Mouse (Mus musculus): ENCODE data around the gene Cryl1.

Cryl1 gene

DNA sequence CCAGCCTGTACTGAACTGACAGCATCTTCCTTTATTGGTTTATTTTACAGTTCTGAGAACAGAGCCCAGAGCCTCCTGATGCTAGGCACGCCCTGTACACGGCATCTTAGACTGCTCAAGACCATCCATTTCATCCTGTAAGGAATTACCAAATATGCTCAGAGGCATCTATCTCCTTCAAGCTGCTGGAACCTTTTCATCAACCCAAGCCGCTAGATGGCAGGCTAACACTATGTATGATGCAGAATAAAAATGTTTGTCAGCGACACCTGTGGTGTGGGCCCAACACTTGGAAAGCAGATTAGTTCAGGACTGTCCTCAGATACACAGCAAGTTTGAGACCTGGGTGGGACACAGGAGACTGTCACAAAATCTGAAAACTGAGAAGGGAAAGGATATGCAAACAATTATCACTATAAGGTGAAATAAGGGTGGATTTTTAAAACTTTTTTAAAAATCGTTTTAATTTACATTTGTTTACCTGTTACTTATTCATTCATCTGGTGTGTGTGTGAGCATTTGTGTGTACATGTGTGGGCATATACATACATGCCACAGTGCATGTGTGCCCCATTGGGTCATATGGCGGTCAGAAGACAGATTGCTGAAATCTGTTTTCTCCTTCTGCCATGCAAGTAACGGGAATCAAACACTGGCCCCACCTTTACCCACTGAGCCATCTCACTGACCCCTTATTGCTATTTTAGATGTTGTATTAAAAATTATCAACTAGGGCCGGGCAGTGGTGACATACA is 25.8 kb downstream of the Cryl1 start:
- no peak for DNase-seq (ENCODE audit: low spot score)

DNA sequence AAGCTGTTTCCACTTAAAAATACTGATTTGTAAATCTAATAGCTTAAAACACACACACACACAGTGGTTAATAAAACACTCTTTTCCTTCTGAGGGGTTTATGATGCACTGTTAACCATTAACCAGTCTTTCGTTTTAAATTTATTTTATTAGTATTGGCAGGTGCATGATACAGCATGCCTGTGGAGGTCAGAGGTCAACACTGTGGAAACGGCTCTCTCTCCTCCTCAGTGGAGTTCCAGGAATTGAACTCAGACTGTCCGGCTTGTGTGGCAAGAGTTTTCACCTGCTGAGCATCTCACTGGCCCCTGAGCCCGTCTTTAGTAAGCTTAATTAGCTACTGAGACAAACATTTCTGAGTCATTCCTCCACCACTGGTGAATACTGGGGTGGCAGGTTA is 31.0 kb downstream of the Cryl1 start:
- no peak for DNase-seq (ENCODE audit: low spot score)

DNA sequence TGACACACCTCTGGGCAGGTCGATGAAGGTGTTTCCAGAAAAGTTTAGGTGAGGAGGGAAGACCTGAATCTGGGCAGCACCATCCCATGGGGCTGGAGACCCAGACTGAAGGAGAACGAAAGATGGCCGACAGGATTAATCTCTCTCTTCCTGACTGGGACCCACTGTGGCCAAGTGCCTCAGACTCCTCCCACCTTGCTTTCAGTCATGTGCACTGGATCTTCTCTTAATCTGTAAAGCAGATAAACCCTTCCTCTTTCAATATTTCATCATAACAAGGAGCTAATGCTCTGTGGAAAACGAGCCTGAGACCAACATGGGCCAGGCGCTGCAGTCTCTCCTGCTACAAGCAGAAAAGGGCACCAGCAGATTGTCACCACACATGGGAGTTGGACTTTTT is 31.6 kb downstream of the Cryl1 start:
- DNase-seq (ENCODE audit: low spot score) = no peak

DNA sequence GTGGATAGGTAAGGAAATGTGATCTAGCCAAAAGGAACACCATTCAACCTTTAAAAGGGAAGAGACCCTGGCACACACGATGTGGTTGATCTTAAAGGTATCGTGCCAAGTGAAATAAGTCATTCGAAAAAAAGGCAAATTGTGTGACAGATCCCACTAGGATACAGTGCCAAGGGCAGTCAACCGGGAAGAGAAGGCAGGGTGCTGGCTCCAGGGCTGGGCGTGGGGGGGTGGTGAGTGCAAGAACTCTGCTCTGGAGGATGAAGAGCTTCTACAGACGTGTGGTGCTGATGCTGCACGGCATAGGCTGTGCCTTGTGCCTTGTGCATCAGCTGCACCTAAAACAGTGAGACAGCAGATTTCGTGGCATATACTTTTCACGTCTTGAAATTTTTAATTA is 33.0 kb downstream of the Cryl1 start:
- DNase-seq (ENCODE audit: low spot score) = no peak

DNA sequence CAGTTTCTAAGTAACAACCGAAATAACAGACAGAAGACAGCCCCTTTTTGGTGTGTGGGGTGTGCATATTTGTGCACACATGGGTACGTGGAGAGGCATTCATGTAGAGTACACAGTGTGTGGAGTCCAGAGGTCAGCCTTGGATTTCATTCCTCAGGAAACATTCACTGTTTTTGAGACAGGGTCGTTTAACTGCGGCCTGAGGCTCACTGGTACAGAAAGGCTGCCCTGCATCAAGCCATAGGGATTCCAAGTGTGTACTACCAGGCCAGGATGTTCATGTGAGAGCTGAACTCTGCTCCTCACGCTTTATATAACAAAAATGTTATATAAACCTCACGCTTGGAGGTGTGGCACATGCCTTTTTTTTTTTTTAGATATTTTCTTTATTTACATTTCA is 34.5 kb downstream of the Cryl1 start:
- DNase-seq (ENCODE audit: low spot score) = no peak

DNA sequence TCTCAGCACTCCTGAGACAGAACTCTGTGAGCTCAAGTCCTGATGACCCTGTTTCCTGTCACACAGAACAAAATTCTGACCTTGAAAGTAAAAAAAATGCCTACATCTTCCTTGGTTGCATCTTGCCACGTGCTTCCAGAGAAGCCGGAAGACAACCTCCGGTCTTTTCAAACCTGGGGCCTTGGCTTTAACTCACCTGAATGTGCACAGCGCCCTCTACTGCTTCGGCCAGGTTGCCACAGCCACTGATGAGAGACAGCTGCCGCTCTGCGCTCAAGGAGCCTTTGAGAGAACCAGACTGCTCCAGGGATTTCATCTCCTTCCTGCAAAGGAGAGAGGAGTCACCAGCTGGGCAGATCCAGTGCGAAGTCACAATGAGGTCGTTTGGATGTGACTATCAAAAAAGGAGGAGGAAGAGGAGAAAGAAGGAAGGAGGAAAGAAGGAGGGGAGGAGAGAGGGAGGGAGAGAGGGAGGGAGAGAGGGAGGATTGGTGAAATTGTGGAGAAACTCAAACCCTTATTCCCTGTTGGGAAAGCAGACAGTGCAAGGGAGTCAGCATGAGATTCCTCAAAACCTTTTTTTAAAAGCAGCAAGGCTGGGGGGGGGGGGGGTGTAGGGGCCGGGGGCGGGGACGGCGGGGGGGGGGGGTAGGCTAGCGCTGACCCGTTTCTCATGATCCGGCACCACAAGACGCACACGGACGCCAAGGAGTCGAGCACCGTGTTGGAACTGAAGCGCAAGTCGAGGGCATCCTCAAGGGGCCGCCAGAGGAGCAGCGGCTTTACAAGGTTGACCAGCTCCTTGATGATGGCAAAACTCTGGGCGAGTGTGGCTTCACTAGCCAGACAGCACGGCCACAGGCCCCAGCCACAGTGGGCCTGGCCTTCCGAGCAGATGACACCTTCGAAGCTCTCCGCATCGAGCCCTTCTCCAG is 35.3 kb downstream of the Cryl1 start:
- peak; percentile 85 for DNase-seq (ENCODE audit: low spot score)

DNA sequence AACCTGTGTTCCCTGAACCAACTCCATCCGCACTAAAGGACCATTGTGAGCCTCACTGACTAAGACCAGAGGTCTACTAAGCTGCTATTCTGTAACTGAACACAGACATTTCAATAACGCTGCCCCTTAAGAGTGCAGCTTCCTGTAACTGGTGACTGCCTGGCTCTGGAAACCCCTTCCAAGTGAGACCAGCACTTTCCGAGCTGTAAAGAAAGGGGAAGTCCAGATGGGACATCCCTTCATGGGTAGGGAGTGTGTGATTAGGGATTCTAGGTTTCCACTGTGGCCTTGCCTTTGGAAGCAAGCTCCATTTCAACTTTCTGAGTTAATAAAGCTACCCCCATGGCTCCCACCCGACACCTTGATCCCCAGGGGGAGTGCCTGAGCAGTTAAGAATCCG is 41.3 kb downstream of the Cryl1 start:
- DNase-seq (ENCODE audit: low spot score) = no peak

DNA sequence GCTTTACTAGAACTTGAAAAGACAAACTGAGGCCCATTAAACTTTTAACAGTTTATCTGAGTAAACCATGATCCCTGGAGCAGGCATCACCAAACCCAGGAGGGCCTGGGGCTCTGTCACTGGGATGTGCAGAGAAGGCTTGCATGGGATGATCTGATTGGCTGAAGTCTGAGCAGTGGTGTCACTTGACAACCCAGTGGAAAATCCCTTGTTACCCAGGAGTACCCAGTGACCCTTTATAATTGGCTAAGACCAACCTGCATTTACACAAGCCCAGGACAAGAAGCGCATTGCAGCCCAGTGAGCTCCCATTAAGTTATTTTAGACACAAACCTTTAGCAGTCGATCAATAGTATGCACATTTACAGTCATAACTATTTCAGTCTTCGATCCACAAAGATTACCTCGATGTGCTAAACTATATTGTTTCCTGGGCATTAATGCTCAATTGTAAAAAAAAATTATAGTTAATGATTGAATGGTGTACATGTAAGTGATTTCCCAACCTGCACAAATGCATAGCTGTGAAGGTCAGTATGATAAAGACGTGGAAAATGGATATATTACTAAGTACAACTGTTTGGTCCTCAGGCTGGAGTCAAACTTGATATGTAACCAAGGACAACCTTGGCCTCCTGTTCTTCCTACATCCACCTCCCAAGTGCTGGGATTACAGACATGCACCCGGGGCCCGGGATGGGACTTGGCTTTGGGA is 46.7 kb downstream of the Cryl1 start:
- DNase-seq (ENCODE audit: low spot score) = no peak

DNA sequence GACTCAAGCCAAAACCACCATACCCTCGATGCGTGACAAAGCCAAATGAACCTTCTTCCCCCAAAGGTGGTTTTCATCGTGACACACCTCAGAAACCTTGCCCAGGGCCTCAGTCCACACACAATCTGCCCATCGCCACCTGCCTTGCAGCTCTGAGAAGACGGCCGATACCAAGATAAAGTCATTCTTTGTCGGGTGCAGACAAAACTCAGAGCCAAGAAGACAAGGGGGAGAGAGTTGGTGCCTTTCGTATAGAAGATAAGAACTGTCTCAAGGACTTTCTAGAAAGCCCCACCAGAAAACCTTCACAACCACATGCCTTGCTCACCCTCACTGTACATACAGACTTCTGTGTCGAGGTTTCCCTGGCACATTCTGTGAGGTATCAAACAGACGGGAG is 48.4 kb downstream of the Cryl1 start:
- no peak for DNase-seq (ENCODE audit: low spot score)

DNA sequence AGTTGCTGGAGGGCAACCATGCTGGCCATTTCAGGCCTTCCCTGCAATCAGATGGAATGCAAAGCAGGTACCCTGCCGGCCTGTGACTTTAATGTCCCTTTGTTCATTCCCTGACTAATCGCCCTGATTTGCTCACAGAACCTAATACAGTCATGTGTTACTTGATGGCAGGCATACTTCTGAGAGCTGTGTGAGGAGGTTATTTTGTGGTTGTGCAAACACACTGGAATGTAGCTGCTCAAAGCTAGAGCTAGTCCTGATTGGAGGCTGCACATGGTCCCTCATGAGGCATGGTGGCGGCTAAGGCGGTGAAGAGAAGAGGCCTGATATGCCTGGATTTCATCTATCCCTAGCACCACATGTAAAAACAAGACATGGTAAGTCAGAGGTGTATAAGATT is 50.2 kb downstream of the Cryl1 start:
- DNase-seq (ENCODE audit: low spot score) = no peak

DNA sequence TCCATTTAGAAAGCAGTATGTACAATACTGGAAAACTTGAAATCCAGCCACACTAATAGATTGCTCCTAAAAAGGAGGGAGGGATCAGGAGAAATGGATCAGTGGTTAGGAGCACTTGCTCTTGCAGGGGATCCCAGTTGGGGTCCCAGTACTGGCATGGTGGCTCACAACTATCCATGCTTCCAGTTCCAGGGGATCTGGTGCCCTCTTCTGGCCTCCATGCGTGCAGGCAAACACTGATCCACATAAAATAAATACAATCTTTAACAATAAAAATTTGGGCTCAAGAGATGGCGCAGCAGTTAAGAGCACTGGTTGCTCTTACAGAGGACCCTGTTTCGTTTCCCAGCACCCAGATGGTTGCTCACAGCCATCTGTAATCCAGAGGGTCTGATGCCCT is 52.2 kb downstream of the Cryl1 start:
- DNase-seq (ENCODE audit: low spot score) = no peak

DNA sequence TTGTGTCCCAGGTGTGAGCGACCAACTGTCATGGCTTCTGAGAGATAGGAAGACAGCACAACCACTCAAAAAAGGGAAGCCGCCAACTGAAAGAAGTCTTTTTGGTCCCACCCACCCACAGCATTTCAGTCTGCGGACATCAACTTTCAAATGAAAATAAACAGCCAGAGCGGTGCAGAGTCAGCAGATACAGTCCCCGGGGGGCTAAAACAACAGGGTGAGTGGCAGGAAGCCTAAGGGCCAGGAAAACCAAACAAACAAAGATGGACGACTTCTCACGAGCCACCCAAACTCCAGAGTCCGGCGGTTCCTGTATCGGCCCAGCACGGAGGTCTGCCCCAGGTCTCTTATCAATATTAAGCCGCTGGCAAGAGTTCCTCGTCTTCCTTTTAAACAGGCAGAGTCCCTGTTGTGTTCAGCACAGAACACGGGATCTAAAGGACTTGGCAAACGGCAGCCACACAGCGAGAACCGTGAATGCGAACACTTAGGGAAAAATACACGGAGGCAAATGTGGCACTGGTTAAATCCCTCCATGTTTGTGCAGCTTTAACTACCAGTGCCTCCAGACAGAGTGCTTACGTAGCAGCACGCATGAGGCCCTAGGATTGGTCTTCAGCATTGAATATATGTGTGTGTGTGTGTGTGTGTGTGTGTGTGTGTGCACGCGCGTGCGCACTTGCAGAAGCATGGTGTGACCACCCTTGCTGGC is 53.4 kb downstream of the Cryl1 start:
- DNase-seq (ENCODE audit: low spot score) = no peak

DNA sequence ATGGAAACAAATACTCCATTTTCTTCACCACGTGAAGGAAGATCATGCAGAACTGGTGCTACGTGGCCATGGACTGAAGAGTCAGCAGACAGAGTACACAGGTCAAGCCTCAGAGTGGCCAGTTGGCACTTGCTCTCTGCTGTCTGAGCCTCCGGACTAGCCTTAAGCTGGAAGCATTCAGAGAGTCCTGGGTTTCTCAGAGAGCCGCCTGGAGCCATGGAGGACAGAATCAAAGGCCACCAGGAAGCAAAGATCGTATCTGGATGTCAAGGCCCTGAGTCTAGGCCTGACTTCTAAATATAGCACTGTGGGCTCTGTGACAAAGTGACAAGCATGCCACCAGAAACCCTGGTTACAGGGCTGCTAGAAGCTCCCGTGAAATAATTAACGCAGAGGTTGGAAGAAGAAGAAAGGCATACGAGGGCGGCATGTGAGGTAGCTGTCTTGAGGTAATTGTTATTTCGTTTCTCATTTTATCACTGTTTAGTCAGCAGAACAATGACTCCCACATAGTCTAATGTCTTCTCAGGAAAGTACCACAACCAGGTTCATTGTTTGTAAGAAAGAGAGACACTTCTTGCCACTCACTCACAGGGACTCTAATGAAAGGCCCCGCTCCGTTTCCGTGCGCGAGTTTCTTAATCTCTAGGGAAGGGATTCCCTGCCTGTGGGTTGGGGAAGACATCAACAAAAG is 55.1 kb downstream of the Cryl1 start:
- peak; percentile 52 for DNase-seq (ENCODE audit: low spot score)

DNA sequence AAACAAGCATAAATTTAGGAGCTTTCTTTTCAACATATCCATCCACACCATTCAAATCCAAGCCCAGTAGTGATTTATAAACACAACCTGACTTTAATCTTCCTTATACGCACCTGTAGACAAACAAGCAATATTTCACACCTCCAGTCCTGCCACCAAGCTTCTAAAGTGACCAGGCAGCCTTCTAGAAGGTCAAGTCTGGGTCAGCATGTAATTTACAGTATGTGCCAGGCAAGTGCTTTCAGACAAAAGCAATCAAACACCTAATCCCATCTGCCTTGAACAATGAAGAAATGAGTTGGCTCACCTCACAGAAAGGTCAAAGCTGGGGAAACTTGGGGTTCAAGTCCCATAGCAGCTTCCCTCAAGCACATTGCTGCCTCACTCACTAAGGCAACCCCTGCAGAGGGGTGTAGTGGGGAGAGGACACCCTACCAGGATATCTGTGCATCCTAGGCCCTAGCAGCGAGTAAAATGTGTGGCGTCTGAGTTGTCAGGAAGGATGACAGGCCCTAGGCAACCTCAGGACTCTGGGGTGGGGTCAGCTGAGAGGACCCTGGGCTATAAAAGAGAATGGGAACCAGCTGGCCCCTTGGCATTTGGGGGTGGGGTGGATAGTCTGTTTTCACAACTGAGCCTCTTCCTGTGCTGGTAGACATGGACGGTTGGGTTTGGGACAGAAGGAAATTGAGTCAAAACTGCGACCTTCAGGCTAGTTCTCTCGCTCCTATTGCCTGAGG is 55.8 kb downstream of the Cryl1 start:
- no peak for DNase-seq (ENCODE audit: low spot score)

DNA sequence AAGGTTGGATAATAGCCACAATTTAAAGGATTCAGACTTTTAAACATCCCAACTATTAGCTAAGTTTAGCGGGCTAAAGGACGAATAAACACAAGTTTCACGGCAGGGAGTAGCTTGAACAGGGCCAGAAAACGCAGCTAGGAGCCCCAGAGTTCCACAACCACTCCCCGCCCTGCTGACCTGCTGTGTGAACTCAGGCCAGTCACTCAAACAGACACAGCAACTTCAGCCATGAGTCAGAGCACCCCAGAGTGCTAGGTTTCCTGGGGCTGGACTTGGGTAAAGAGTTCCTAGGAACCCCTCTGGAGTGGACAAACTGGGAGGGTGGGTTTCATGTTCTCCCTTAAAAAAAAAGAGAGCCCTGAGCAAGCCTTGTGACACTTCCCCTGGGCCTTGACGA is 59.7 kb downstream of the Cryl1 start:
- no peak for DNase-seq (ENCODE audit: low spot score)

DNA sequence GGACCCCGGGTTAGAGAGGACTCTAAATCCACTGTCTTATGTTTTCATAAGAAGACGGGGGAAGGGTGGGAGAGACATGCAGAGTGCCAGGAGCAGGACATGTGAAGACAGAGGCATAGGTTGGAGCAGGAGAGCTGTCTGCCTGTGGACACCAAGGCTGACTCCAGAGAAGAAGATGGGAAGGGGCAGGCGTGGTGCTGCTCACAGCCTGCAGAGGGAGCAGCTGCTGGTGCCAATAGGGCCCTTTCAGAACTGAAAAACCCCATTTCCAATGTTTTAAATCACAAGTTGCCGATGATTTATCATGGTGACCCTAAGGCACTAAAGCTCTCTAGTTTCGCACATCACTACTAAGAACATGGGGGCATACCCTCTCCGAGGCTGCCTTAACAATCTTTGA is 63.5 kb downstream of the Cryl1 start:
- no peak for DNase-seq (ENCODE audit: low spot score)

DNA sequence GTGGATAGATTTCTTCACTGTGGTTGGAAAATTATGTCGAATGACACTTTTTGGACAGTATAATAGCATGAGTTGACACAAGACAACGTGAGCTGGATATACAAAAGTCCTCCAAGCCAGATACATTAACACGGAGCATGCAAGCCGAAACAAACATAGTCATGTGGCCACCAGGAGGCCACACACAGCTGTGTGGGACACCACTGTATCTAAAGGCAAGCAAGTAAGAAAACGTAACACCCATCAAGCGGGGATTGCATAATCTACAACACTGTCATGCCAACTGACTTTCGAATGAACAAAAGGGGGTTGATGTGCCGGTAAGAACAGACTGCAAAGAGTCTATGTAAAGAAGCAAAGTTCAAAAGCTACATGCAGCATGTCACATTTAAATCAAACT is 65.8 kb downstream of the Cryl1 start:
- DNase-seq (ENCODE audit: low spot score) = no peak

DNA sequence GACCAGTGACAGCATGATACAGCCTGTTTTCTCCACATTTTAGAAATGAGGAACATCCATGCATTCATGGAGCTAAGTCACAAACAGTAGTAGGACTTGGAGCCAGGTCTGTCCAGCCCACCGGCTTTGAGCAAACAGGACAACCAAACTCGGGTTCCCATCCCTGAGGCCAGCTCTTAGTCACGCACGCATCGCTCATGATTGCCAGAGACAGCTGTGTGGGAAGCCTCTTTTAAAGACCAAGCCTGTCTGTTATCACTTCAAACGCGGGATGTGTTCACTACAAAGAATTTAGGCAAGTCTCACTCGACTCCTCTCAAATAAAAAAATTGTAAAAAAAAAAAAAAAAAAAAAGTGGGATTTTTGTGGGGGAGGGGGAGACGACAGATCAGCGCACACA is 67.2 kb downstream of the Cryl1 start:
- no peak for DNase-seq (ENCODE audit: low spot score)

DNA sequence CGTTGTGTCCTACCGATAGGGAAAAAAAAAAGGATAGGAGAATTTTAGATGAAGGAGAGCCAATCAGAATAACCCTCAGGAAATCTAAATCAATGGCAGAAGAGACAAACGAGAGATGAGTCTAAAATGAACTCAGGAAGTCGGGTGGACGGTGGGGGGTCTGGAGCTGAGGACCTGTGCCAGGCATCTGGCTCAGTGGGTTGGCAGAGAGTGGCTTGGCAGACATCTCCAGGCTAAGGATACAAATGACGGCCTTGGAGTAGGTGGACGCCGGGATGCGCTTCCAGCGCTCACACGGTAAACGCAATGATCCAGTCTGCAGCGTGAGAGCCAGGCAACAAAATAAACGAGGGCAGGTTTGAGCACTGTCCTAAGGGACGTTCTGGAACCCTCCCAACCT is 68.7 kb downstream of the Cryl1 start:
- DNase-seq (ENCODE audit: low spot score) = no peak

DNA sequence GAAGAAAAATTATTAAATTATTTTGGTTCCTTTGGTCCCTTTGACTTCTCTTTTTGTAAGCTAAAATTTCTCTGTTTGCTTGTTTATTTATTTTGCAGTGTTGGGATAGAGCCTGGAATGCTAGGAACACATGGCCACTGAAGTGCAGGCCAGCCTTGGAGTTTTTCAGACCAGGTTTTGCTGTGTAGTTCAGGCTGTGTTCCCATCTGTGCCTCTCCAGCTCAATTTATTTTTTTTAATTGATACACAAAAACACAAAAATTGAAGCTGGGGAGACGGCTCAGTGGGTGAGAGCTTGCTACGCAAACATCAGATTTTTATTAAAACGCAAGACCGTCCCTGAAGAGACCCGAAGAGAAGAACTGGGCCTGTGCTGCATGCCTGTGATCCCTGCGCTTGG is 71.6 kb downstream of the Cryl1 start:
- DNase-seq (ENCODE audit: low spot score) = no peak

DNA sequence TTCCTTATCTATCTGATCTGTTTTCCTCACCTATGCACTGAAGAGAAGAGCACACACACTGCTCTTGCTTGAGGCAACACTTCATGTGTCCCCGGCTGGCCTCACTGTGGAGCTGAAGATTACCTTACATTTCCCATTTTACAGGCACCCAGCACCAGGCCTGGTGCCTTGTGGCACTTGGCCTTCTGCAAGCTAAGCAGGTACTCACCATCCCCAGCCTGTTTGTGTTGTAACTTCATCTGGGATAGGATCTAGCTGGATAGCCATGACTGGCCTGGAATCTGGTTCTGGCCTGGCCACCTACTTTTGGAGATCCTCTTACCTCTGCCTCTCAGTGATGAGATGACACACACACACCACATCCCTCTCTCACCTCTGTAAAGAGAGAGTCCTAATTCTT is 79.5 kb downstream of the Cryl1 start:
- no peak for DNase-seq (ENCODE audit: low spot score)
